8 mouse cellular contexts compared by ENCODE assay signal in genomic region chr5:65697836-65698758, GRCm38 (mm10). TPM values are rescaled to one million over a fixed set of nuclear protein-coding genes. Genes with fewer than 3 reads are reported as not detected.
DNase-seq lines count a peak whose midpoint lies in the region; ATAC-seq lines count a peak whose summit lies in the region.

Pds5a (minus strand) TSS chr5:65698273.

- H3K9me3 ChIP-seq in hindbrain, embryonic 15.5 days, result no peaks in the 10 kb centered on the region

- peak within 1 kb of the TSS; percentile 95 for H3K9ac ChIP-seq in hindbrain, embryonic 15.5 days

- H3K4me3 ChIP-seq in hindbrain, embryonic 15.5 days, result peak within 1 kb of the TSS; percentile 69

- WGBS in hindbrain, embryonic 15.5 days, result under 1% methylated on average over 70 of the region's 140 CpGs

- peaks cover 25% of the 10 kb centered on the region for H3K4me1 ChIP-seq in hindbrain, embryonic 15.5 days (replicated peaks)

- no peaks in the 10 kb centered on the region for H3K36me3 ChIP-seq in hindbrain, embryonic 15.5 days

- no peaks in the 10 kb centered on the region for H3K27me3 ChIP-seq in hindbrain, embryonic 15.5 days

- ATAC-seq in hindbrain, embryonic 15.5 days (ENCODE audit: low FRiP score, low read depth), result peak; percentile 95

- peak within 1 kb of the TSS; percentile 66 for H3K4me2 ChIP-seq in hindbrain, embryonic 15.5 days

- DNase-seq in R1 (ENCODE audit: low read depth, low spot score), result peak; percentile 83
- peak; percentile 88 to 92 for DNase-seq in cerebellum, postnatal 25 days
- peak; percentile 75 to 80 for DNase-seq in frontal cortex, postnatal 36 days (ENCODE audit: low spot score in 2 of 2)
- peak; percentile 67 for DNase-seq in left cerebral cortex, adult 11 months (ENCODE audit: low spot score)
- peak; percentile 91 to 94 for DNase-seq in lung, postnatal 4 days
- DNase-seq in retina, postnatal 7 days (ENCODE audit: low read depth, low spot score), result peak; percentile 85
- DNase-seq in urinary bladder, adult 2 months (ENCODE audit: low spot score), result peak; percentile 85

- H3K27ac ChIP-seq in hindbrain, embryonic 15.5 days (replicated peaks), result peak within 1 kb of the TSS; percentile 95

RNA-seq across cellular contexts. Expression of gene Pds5a, which starts in this region (rescaled TPM):
- 39.3 and 47.0 TPM in 2 replicates for polyA plus RNA-seq in hindbrain, embryonic 15.5 days (2015; fragmentation: Nextera tagmentation; extraction: Ambion mirVana)
- polyA plus RNA-seq in urinary bladder, adult 2 months (2012; rRNA removed), result 63.1 and 65.6 TPM in 2 replicates

Comparison
In these comparisons a context has a peak if more than half of its experiments do, and no peak if none do; other contexts are left out.
1. Peak in every context shown above with its lines: DNase-seq, ATAC-seq, H3K4me3 ChIP-seq and H3K27ac ChIP-seq.